In the genomic region with DNA sequence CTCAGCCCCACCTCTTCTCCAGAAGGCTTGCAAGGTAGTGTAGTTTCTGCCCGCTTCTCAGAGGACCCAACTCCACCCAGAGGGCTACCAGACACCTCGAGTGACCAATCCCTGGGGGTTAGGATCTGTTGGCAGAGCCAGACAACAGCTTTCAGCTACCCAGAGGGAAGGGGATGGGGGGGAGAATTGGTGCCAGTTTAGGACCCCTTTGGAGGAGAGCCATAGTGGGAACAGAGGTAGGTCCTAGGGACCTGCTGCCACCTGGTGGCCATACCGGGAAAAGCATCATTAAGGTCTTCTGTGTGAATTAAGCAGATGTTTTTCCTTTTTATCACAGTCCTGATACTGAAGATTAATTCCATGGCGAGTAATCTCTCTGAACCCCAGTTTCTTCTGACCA, we compare ENCODE assay signal across 8 mouse cellular contexts. TPM values are rescaled to one million over a fixed set of nuclear protein-coding genes. Genes with fewer than 3 reads are reported as not detected.
DNase-seq lines count a peak whose midpoint lies in the region; ATAC-seq and TF ChIP-seq lines count a peak whose summit lies in the region.

No protein-coding gene starts in this region.

- TF ChIP-seq CTCF in C2C12 (IDR thresholded peaks at IDR 0.05; ENCODE audit: control insufficient read depth, insufficient read depth, insufficient read length): peak; percentile 30
- peak; percentile 93 for TF ChIP-seq CTCF in Patski (IDR thresholded peaks at IDR 0.05)
- TF ChIP-seq CTCF in lung, postnatal 0 days (IDR thresholded peaks at IDR 0.05): peak; percentile 92

- DNase-seq in Patski (ENCODE audit: low read depth, low spot score): no peak
- DNase-seq in cerebellum, postnatal 36 days: peak; percentile 71 to 82
- DNase-seq in gastrocnemius, postnatal 10 days: peak; percentile 72
- DNase-seq in kidney, postnatal 25 days: peak; percentile 64 to 86
- peak; percentile 58 for DNase-seq in lung, postnatal 0 days (ENCODE audit: low spot score)
- DNase-seq in retina, postnatal 7 days (ENCODE audit: low read depth, low spot score): peak; percentile 61
- DNase-seq in urinary bladder, adult 2 months (ENCODE audit: low spot score): peak; percentile 55

- no peak overlapping the region for H3K4me2 ChIP-seq in lung, postnatal 0 days (replicated peaks; ENCODE audit: low read depth, low read length)

- no peak overlapping the region for H3K9ac ChIP-seq in lung, postnatal 0 days (replicated peaks; ENCODE audit: low read depth)

- H3K4me1 ChIP-seq in lung, postnatal 0 days (ENCODE audit: insufficient read depth, low read depth, low read length): no peaks in the 10 kb centered on the region

- ATAC-seq in Patski: no peak
- no peak for ATAC-seq in lung, postnatal 0 days

- no peak overlapping the region for H3ac ChIP-seq in C2C12 (ENCODE audit: control insufficient read depth, insufficient read length, low read depth)

- H3K27me3 ChIP-seq in C2C12 (ENCODE audit: control insufficient read depth, insufficient read depth, insufficient read length) (peaks cover 9% of the 10 kb centered on the region), Patski (peaks cover 29% of the 10 kb centered on the region)
- no peaks in the 10 kb centered on the region for H3K27me3 ChIP-seq in lung, postnatal 0 days (replicated peaks; ENCODE audit: insufficient read depth, low read length)

- 22% methylated on average over 4 of the region's 4 CpGs for WGBS in lung, postnatal 0 days

- H3K27ac ChIP-seq in lung, postnatal 0 days (ENCODE audit: low read length): no peak overlapping the region

- no peaks in the 10 kb centered on the region for H3K9me3 ChIP-seq in lung, postnatal 0 days (ENCODE audit: low read length)

- CTCF ChIA-PET in Patski (lab: Charles Lee): interaction anchor here (0.7 to 1.7 kb wide), 12 partner anchors 10 to 173 kb away, joined by 3 to 5 read pairs (median 3); no protein-coding TSS in a partner anchor

- H3K4me3 ChIP-seq in C2C12 (ENCODE audit: insufficient read depth, poor library complexity, severe bottlenecking): no peak overlapping the region
- H3K4me3 ChIP-seq in lung, postnatal 0 days (ENCODE audit: low read depth, low read length): no peak overlapping the region

- TF ChIP-seq EP300 in lung, postnatal 0 days (IDR thresholded peaks at IDR 0.05): no peak

- H3K79me3 ChIP-seq in C2C12 (ENCODE audit: low read depth): no peaks in the 10 kb centered on the region

- H3K79me2 ChIP-seq in C2C12 (ENCODE audit: control insufficient read depth, insufficient read depth): no peaks in the 10 kb centered on the region

- POLR2A ChIA-PET in Patski (lab: Charles Lee): interaction anchor here (0.7 kb wide), 1 partner anchor 18 kb away, joined by 3 read pairs; no protein-coding TSS in a partner anchor

- in situ Hi-C loops in Patski (cut with MboI; ENCODE audit: low pct_unique_long_range_greater_than_20kb): loop anchor here (5.0 kb wide), 3 partner anchors 47 to 172 kb away; no protein-coding TSS in a partner anchor

- H3K36me3 ChIP-seq in C2C12 (ENCODE audit: control insufficient read depth, insufficient read depth): no peaks in the 10 kb centered on the region
- H3K36me3 ChIP-seq in lung, postnatal 0 days (ENCODE audit: insufficient read depth, low read length): no peaks in the 10 kb centered on the region

TF ChIP-seq in C2C12, 6 proteins besides CTCF, POLR2A, EP300 and RAD21:
- TF ChIP-seq FOSL1 (IDR thresholded peaks at IDR 0.05; ENCODE audit: insufficient read depth, low read length, poor library complexity, severe bottlenecking): no peak
- TF ChIP-seq CEBPB (IDR thresholded peaks at IDR 0.05; ENCODE audit: low read depth): no peak
- no peak for TF ChIP-seq USF1 (IDR thresholded peaks at IDR 0.05; ENCODE audit: low read depth)
- no peak for TF ChIP-seq MAX (IDR thresholded peaks at IDR 0.05)
- TF ChIP-seq MYOG (IDR thresholded peaks at IDR 0.05; ENCODE audit: control insufficient read depth, extremely low read depth, insufficient read length): no peak
- TF ChIP-seq MYOD1 (IDR thresholded peaks at IDR 0.05; ENCODE audit: control insufficient read depth, insufficient read length, low read depth): no peak

RNA-seq across cellular contexts. Expression of a gene that starts 11.3 kb away (rescaled TPM):
- polyA plus RNA-seq in C2C12 (2012; fragmentation: generic; extraction: Trizol) (47.1 TPM), Patski (2021) (2.4 TPM)
- 10 to 100 TPM; 39.5 to 46.6 TPM for total RNA-seq in gastrocnemius, postnatal 10 days (2021)
- 41.6 and 93.7 TPM in 2 replicates for polyA plus RNA-seq in lung, postnatal 0 days (2015; fragmentation: Nextera tagmentation; extraction: Ambion mirVana)
- 190 and 197 TPM in 2 replicates for polyA plus RNA-seq in urinary bladder, adult 2 months (2012; rRNA removed)

Comparison
In these comparisons a context has a peak if more than half of its experiments do, and no peak if none do; other contexts are left out.
1. CTCF ChIP-seq: peak in every context shown above with its lines; median percentile 93 in Patski; 92 in lung, postnatal 0 days; 30 in C2C12.
2. RNA of a gene that starts 11.3 kb away (polyA plus RNA-seq): 190 to 197 TPM in urinary bladder, adult 2 months, 47.1 TPM in C2C12 (single experiment) and 41.6 to 93.7 TPM in lung, postnatal 0 days; 2.4 TPM in Patski (single experiment); every median in the first group is over 10 times any median in the second.